Mouse (Mus musculus) telencephalon, adult 2 months (tissue): ENCODE measurements around the gene Tomm5.
"Not testable (repeated sequence)": the region's sequence is repeated elsewhere in the genome, so short reads cannot be mapped to it uniquely, and the experiment has no call there.

Source experiments
- DNase-seq: peaks from one replicate; pipeline ENCODE4 v3.0.0-alpha.2; 2011; ENCODE audit warnings: low read depth, low spot score

Tomm5 gene

GRCm38 (mm10) chr4:45066036-45066730 is 41.7 kb downstream of the Tomm5 start:
- DNase-seq: no peak

- DNase-seq: no peak
Observed at GRCm38 (mm10) chr4:45064577-45064976, 43.3 kb downstream of the Tomm5 start.

- not testable (repeated sequence) for DNase-seq
Observed at GRCm38 (mm10) chr4:45063836-45064235, 44.1 kb downstream of the Tomm5 start.

GRCm38 (mm10) chr4:45055451-45055850 is 52.5 kb downstream of the Tomm5 start:
- DNase-seq: no peak
